Mouse (Mus musculus): ENCODE data around the gene Tra2a. TPM values are rescaled to one million over a fixed set of nuclear protein-coding genes. Genes with fewer than 3 reads are reported as not detected.

Tra2a gene
- polyA plus RNA-seq, 1 experiment from 2014 or later = 87.7 TPM

- Histone ChIP-seq H3K9ac (ENCODE audit: low read length) (no peak overlapping the region), H3K4me2 (ENCODE audit: low read depth, low read length) (no peak overlapping the region), H3K4me3 (replicated peaks; ENCODE audit: low read length) (no peak overlapping the region), H3K4me1 (ENCODE audit: control insufficient read depth, insufficient read depth, low read length) (peaks cover 8% of the 10 kb centered on the region; the same call in 1 of the 2 replicates), H3K27ac (ENCODE audit: low read length) (no peak overlapping the region), H3K9me3 (replicated peaks; ENCODE audit: control insufficient read depth, low read length) (no peaks in the 10 kb centered on the region), H3K27me3 (ENCODE audit: control insufficient read depth, insufficient read depth, low read length) (no peaks in the 10 kb centered on the region), H3K36me3 (ENCODE audit: control insufficient read depth, insufficient read depth, low read length) (no peaks in the 10 kb centered on the region)
- WGBS = 61% methylated on average over 3 of the region's 3 CpGs
- ATAC-seq (ENCODE audit: insufficient read depth, low FRiP score) = 0 out of 2 replicates have a peak, but pooled peaks have one; percentile 37
Observed at GRCm38 (mm10) chr6:49225728-49226123, 38.1 kb downstream of the Tra2a start.

GRCm38 (mm10) chr6:49224923-49225727 is 38.7 kb downstream of the Tra2a start:
- Histone ChIP-seq H3K4me2 (ENCODE audit: low read depth, low read length) (no peak overlapping the region), H3K27ac (ENCODE audit: low read length) (no peak overlapping the region), H3K9me3 (replicated peaks; ENCODE audit: control insufficient read depth, low read length) (no peaks in the 10 kb centered on the region), H3K9ac (ENCODE audit: low read length) (no peak overlapping the region), H3K4me1 (ENCODE audit: control insufficient read depth, insufficient read depth, low read length) (peaks cover 8% of the 10 kb centered on the region; the same call in 1 of the 2 replicates), H3K36me3 (ENCODE audit: control insufficient read depth, insufficient read depth, low read length) (no peaks in the 10 kb centered on the region), H3K27me3 (ENCODE audit: control insufficient read depth, insufficient read depth, low read length) (no peaks in the 10 kb centered on the region), H3K4me3 (replicated peaks; ENCODE audit: low read length) (no peak overlapping the region)
- 34% methylated on average over 11 of the region's 11 CpGs for WGBS
- ATAC-seq (ENCODE audit: insufficient read depth, low FRiP score) = no peak

GRCm38 (mm10) chr6:49221906-49222305 is 41.9 kb downstream of the Tra2a start:
- H3K4me3 ChIP-seq (replicated peaks; ENCODE audit: low read length) = no peak overlapping the region
- H3K4me1 ChIP-seq (ENCODE audit: control insufficient read depth, insufficient read depth, low read length) = 0 out of 2 replicates have a peak, but pooled peaks cover 4% of the 10 kb centered on the region
- H3K9ac ChIP-seq (ENCODE audit: low read length) = no peak overlapping the region
- no peak for ATAC-seq (ENCODE audit: insufficient read depth, low FRiP score)
- H3K27ac ChIP-seq (ENCODE audit: low read length) = no peak overlapping the region
- 8% methylated on average over 7 of the region's 7 CpGs for WGBS
- H3K36me3 ChIP-seq (ENCODE audit: control insufficient read depth, insufficient read depth, low read length) = no peaks in the 10 kb centered on the region
- H3K4me2 ChIP-seq (ENCODE audit: low read depth, low read length) = no peak overlapping the region
- no peaks in the 10 kb centered on the region for H3K27me3 ChIP-seq (ENCODE audit: control insufficient read depth, insufficient read depth, low read length)
- no peaks in the 10 kb centered on the region for H3K9me3 ChIP-seq (replicated peaks; ENCODE audit: control insufficient read depth, low read length)

GRCm38 (mm10) chr6:49219920-49220604 is 43.8 kb downstream of the Tra2a start:
- Histone ChIP-seq H3K4me2 (ENCODE audit: low read depth, low read length) (peak overlapping the region; percentile 43), H3K27ac (ENCODE audit: low read length) (no peak overlapping the region), H3K4me3 (replicated peaks; ENCODE audit: low read length) (peak overlapping the region; percentile 16; the same call in 1 of the 2 replicates), H3K9me3 (replicated peaks; ENCODE audit: control insufficient read depth, low read length) (no peaks in the 10 kb centered on the region), H3K27me3 (ENCODE audit: control insufficient read depth, insufficient read depth, low read length) (no peaks in the 10 kb centered on the region), H3K4me1 (ENCODE audit: control insufficient read depth, insufficient read depth, low read length) (0 out of 2 replicates have a peak, but pooled peaks cover 2% of the 10 kb centered on the region), H3K9ac (ENCODE audit: low read length) (0 out of 2 replicates have a peak overlapping the region, but pooled peaks have one; percentile 32), H3K36me3 (ENCODE audit: control insufficient read depth, insufficient read depth, low read length) (no peaks in the 10 kb centered on the region)
- no peak for ATAC-seq (ENCODE audit: insufficient read depth, low FRiP score)
- WGBS = 10% methylated on average over 16 of the region's 16 CpGs

- no peak for ATAC-seq (ENCODE audit: insufficient read depth, low FRiP score)
- Histone ChIP-seq H3K4me1 (ENCODE audit: control insufficient read depth, insufficient read depth, low read length) (0 out of 2 replicates have a peak, but pooled peaks cover 2% of the 10 kb centered on the region), H3K27me3 (ENCODE audit: control insufficient read depth, insufficient read depth, low read length) (no peaks in the 10 kb centered on the region), H3K4me2 (ENCODE audit: low read depth, low read length) (no peak overlapping the region), H3K27ac (ENCODE audit: low read length) (no peak overlapping the region), H3K9me3 (replicated peaks; ENCODE audit: control insufficient read depth, low read length) (no peaks in the 10 kb centered on the region), H3K9ac (ENCODE audit: low read length) (no peak overlapping the region), H3K4me3 (replicated peaks; ENCODE audit: low read length) (no peak overlapping the region), H3K36me3 (ENCODE audit: control insufficient read depth, insufficient read depth, low read length) (no peaks in the 10 kb centered on the region)
- WGBS = 28% methylated on average over 4 of the region's 4 CpGs
Observed at GRCm38 (mm10) chr6:49219001-49219560, 44.8 kb downstream of the Tra2a start.

GRCm38 (mm10) chr6:49218275-49218802 is 45.5 kb downstream of the Tra2a start:
- Histone ChIP-seq H3K27ac (ENCODE audit: low read length) (no peak overlapping the region; the same call in 1 of the 2 replicates), H3K4me1 (ENCODE audit: control insufficient read depth, insufficient read depth, low read length) (0 out of 2 replicates have a peak, but pooled peaks cover 2% of the 10 kb centered on the region), H3K36me3 (ENCODE audit: control insufficient read depth, insufficient read depth, low read length) (no peaks in the 10 kb centered on the region), H3K9ac (ENCODE audit: low read length) (peak overlapping the region; percentile 60), H3K4me2 (ENCODE audit: low read depth, low read length) (peak overlapping the region; percentile 87), H3K4me3 (replicated peaks; ENCODE audit: low read length) (peak overlapping the region; percentile 75), H3K27me3 (ENCODE audit: control insufficient read depth, insufficient read depth, low read length) (no peaks in the 10 kb centered on the region), H3K9me3 (replicated peaks; ENCODE audit: control insufficient read depth, low read length) (no peaks in the 10 kb centered on the region)
- under 1% methylated on average over 31 of the region's 31 CpGs for WGBS
- ATAC-seq (ENCODE audit: insufficient read depth, low FRiP score) = no peak

GRCm38 (mm10) chr6:49217581-49218274 is 46.1 kb downstream of the Tra2a start:
- H3K4me2 ChIP-seq (ENCODE audit: low read depth, low read length) = peak overlapping the region; percentile 87
- H3K27me3 ChIP-seq (ENCODE audit: control insufficient read depth, insufficient read depth, low read length) = no peaks in the 10 kb centered on the region
- under 1% methylated on average over 56 of the region's 56 CpGs for WGBS
- peak overlapping the region; percentile 97 for H3K27ac ChIP-seq (ENCODE audit: low read length)
- no peaks in the 10 kb centered on the region for H3K36me3 ChIP-seq (ENCODE audit: control insufficient read depth, insufficient read depth, low read length)
- H3K9ac ChIP-seq (ENCODE audit: low read length) = peak overlapping the region; percentile 85
- H3K4me1 ChIP-seq (ENCODE audit: control insufficient read depth, insufficient read depth, low read length) = peaks cover 6% of the 10 kb centered on the region
- H3K9me3 ChIP-seq (replicated peaks; ENCODE audit: control insufficient read depth, low read length) = no peaks in the 10 kb centered on the region
- ATAC-seq (ENCODE audit: insufficient read depth, low FRiP score) = peak; percentile 92
- H3K4me3 ChIP-seq (replicated peaks; ENCODE audit: low read length) = peak overlapping the region; percentile 75

GRCm38 (mm10) chr6:49216811-49217542 is 46.9 kb downstream of the Tra2a start:
- 7% methylated on average over 11 of the region's 11 CpGs for WGBS
- no peak for ATAC-seq (ENCODE audit: insufficient read depth, low FRiP score)

More at GRCm38 (mm10) chr6:49216811-49217542, 46.9 kb downstream of the Tra2a start:
- no peaks in the 10 kb centered on the region for H3K36me3 ChIP-seq (ENCODE audit: control insufficient read depth, insufficient read depth, low read length)
- H3K9me3 ChIP-seq (replicated peaks; ENCODE audit: control insufficient read depth, low read length) = no peaks in the 10 kb centered on the region
- H3K4me3 ChIP-seq (replicated peaks; ENCODE audit: low read length) = peak overlapping the region; percentile 75
- peak overlapping the region; percentile 85 for H3K9ac ChIP-seq (ENCODE audit: low read length)
- no peaks in the 10 kb centered on the region for H3K27me3 ChIP-seq (ENCODE audit: control insufficient read depth, insufficient read depth, low read length)
- peak overlapping the region; percentile 75 for H3K4me2 ChIP-seq (ENCODE audit: low read depth, low read length)
- peaks cover 13% of the 10 kb centered on the region for H3K4me1 ChIP-seq (ENCODE audit: control insufficient read depth, insufficient read depth, low read length)
- peak overlapping the region; percentile 97 for H3K27ac ChIP-seq (ENCODE audit: low read length)
